Mouse (Mus musculus): ENCODE results near the gene Lgals9. TPM values are rescaled to one million over a fixed set of nuclear protein-coding genes. Genes with fewer than 3 reads are reported as not detected.

The Lgals9 gene
- total and polyA plus RNA-seq, 3 experiments: 160 to 287 (median 228) TPM

DNA sequence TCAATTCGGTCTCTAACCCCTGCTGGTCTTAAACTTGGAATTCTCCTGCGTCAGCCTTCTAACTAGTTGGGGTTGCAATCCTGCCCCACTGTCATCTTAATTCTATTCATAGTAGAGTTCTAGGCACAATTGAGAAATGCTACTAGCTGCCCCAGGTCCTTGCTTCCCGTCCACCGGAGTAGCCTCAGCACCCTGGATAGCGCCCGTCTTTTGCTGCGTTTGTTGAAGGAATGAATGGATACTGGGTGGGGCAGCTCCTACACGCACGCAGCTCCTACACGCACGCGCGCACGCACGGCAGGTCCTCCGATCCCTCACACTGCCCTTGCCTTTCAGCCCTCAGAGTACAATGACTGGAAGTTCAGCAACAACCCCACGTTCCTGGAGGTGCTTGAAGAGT, 32.3 kb downstream of the Lgals9 start:
- Histone ChIP-seq H3K36me3 (ENCODE audit: control insufficient read depth in 1 of 2, insufficient read depth in 2 of 2, low read length in 2 of 2) (no peaks in the 10 kb centered on the region), H3K79me2 (ENCODE audit: control insufficient read depth, insufficient read depth, low read length, poor library complexity) (no peaks in the 10 kb centered on the region), H3K27me3 (ENCODE audit: control insufficient read depth in 1 of 2, insufficient read depth in 2 of 2, low read length in 2 of 2) (peaks cover 15 to 21% of the 10 kb centered on the region in 2 experiments), H3K27ac (ENCODE audit: control insufficient read depth, low read depth, low read length) (no peak overlapping the region), H3K9ac (ENCODE audit: control insufficient read depth, low read depth, low read length, poor library complexity, severe bottlenecking) (no peak overlapping the region), H3K9me3 (replicated peaks; ENCODE audit: insufficient read depth, low read length) (no peaks in the 10 kb centered on the region), H3K4me3 (ENCODE audit: control insufficient read depth in 1 of 2, insufficient read depth in 1 of 2, low read depth in 2 of 2, low read length in 2 of 2) (no peak overlapping the region), H3K4me1 (ENCODE audit: control insufficient read depth in 1 of 2, insufficient read depth in 2 of 2, low read length in 2 of 2) (no peaks in the 10 kb centered on the region)
- no peak for TF ChIP-seq CHD1 (IDR thresholded peaks at IDR 0.05; ENCODE audit: low read depth, low read length)
- TF ChIP-seq SIN3A (IDR thresholded peaks at IDR 0.05; ENCODE audit: low read length): 0 out of 2 replicates have a peak, but pooled peaks have one; percentile 37
- peak; percentile 63 for DNase-seq (ENCODE audit: low read depth, low spot score)

DNA sequence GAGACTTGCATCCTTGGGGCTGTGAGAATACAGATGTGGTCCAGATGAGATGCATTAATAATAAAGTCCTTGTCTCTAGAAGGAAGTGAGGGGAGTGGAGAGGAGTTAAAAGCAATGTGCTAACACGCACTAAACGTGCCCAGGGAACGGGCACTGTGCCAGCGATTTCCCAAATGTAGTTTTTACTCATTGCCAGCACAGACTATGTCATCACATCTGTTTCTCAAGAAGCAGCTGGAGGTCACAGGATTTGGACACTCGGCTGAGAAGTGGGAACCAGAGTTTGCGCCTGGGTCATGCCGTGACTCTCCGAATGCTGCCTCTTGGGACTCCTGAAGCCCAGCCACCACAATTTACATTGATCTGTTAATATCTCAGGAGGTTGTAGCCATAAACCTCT, 34.4 kb downstream of the Lgals9 start:
- H3K9ac ChIP-seq (ENCODE audit: control insufficient read depth, low read depth, low read length, poor library complexity, severe bottlenecking): no peak overlapping the region
- no peaks in the 10 kb centered on the region for H3K4me1 ChIP-seq (ENCODE audit: control insufficient read depth in 1 of 2, insufficient read depth in 2 of 2, low read length in 2 of 2)
- no peaks in the 10 kb centered on the region for H3K36me3 ChIP-seq (ENCODE audit: control insufficient read depth in 1 of 2, insufficient read depth in 2 of 2, low read length in 2 of 2)
- no peak for DNase-seq (ENCODE audit: low read depth, low spot score)
- peaks cover 19 to 22% of the 10 kb centered on the region in 2 experiments for H3K27me3 ChIP-seq (ENCODE audit: control insufficient read depth in 1 of 2, insufficient read depth in 2 of 2, low read length in 2 of 2)
- H3K4me3 ChIP-seq (ENCODE audit: control insufficient read depth in 1 of 2, insufficient read depth in 1 of 2, low read depth in 2 of 2, low read length in 2 of 2): no peak overlapping the region
- no peaks in the 10 kb centered on the region for H3K79me2 ChIP-seq (ENCODE audit: control insufficient read depth, insufficient read depth, low read length, poor library complexity)
- H3K9me3 ChIP-seq (replicated peaks; ENCODE audit: insufficient read depth, low read length): no peaks in the 10 kb centered on the region
- no peak for TF ChIP-seq POLR2AphosphoS5 (IDR thresholded peaks at IDR 0.05; ENCODE audit: borderline replicate concordance, low read depth, low read length)
- no peak for TF ChIP-seq E2F4 (IDR thresholded peaks at IDR 0.05; ENCODE audit: borderline replicate concordance, low read depth, low read length)
- TF ChIP-seq CHD1 (IDR thresholded peaks at IDR 0.05; ENCODE audit: low read depth, low read length): no peak
- no peak for TF ChIP-seq JUND (IDR thresholded peaks at IDR 0.05; ENCODE audit: low read depth, low read length)
- H3K27ac ChIP-seq (ENCODE audit: control insufficient read depth, low read depth, low read length): no peak overlapping the region

DNA sequence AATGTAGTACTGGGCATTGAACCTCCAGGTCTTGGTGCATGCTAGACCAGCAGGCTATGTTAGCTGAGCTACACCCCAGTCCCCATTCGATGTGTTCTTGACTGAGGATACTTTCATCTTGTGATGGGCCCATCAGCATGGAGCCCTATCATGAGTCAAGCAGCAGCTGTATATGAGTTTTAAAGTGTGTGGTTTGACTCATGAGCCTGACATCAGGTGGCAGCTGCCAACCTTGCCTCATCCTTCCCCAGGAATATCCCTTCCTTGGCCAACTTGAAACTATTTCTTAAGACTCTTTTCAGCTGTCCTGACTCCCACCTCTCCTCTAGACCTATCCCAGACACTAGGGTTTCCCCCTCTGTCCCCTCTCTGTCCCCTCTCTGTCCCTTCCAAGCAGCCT, 41.7 kb downstream of the Lgals9 start:
- no peaks in the 10 kb centered on the region for H3K4me1 ChIP-seq (ENCODE audit: control insufficient read depth in 1 of 2, insufficient read depth in 2 of 2, low read length in 2 of 2)

DNA sequence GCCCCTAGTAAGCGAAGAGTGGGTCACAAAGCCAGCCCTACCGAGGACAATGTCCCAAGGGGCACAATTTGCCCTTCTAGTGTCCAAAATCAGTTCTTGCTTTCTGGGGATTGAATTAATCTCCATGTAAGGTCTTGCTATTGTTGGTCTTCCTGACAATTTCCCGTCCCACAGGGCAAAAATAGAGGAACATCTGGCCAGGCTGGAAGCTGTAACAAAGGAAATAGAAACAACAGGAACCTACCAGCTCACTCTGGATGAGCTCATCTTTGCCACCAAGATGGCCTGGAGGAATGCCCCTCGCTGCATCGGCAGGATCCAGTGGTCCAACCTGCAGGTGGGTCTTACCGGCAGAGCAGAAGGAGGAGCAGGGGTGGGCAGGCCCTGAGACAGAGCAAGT, 49.6 kb downstream of the Lgals9 start:
- no peaks in the 10 kb centered on the region for H3K9me3 ChIP-seq (replicated peaks; ENCODE audit: insufficient read depth, low read length)
- DNase-seq (ENCODE audit: low read depth, low spot score): no peak
- no peak for TF ChIP-seq NELFE (IDR thresholded peaks at IDR 0.05; ENCODE audit: low read depth, low read length)
- TF ChIP-seq MAZ (IDR thresholded peaks at IDR 0.05; ENCODE audit: low read depth, low read length): no peak
- TF ChIP-seq ZKSCAN1 (IDR thresholded peaks at IDR 0.05; ENCODE audit: low read depth, low read length): no peak
- no peak for TF ChIP-seq USF1 (IDR thresholded peaks at IDR 0.05; ENCODE audit: low read depth, low read length)
- TF ChIP-seq KAT2A (conservative IDR thresholded peaks at IDR 0.05; ENCODE audit: low read depth, low read length): no peak
- no peaks in the 10 kb centered on the region for H3K4me1 ChIP-seq (ENCODE audit: control insufficient read depth in 1 of 2, insufficient read depth in 2 of 2, low read length in 2 of 2)
- H3K4me3 ChIP-seq (ENCODE audit: control insufficient read depth in 1 of 2, insufficient read depth in 1 of 2, low read depth in 2 of 2, low read length in 2 of 2): no peak overlapping the region
- no peaks in the 10 kb centered on the region for H3K36me3 ChIP-seq (ENCODE audit: control insufficient read depth in 1 of 2, insufficient read depth in 2 of 2, low read length in 2 of 2)
- no peaks in the 10 kb centered on the region for H3K79me2 ChIP-seq (ENCODE audit: control insufficient read depth, insufficient read depth, low read length, poor library complexity)
- H3K9ac ChIP-seq (ENCODE audit: control insufficient read depth, low read depth, low read length, poor library complexity, severe bottlenecking): no peak overlapping the region
- no peak overlapping the region for H3K27ac ChIP-seq (ENCODE audit: control insufficient read depth, low read depth, low read length)
- peaks cover 22 to 50% of the 10 kb centered on the region in 2 experiments for H3K27me3 ChIP-seq (ENCODE audit: control insufficient read depth in 1 of 2, insufficient read depth in 2 of 2, low read length in 2 of 2)

More for the DNA sequence above, 41.7 kb downstream of the Lgals9 start:
- no peaks in the 10 kb centered on the region for H3K79me2 ChIP-seq (ENCODE audit: control insufficient read depth, insufficient read depth, low read length, poor library complexity)
- no peak overlapping the region for H3K9ac ChIP-seq (ENCODE audit: control insufficient read depth, low read depth, low read length, poor library complexity, severe bottlenecking)
- no peak overlapping the region for H3K4me3 ChIP-seq (ENCODE audit: control insufficient read depth in 1 of 2, insufficient read depth in 1 of 2, low read depth in 2 of 2, low read length in 2 of 2)
- no peaks in the 10 kb centered on the region for H3K36me3 ChIP-seq (ENCODE audit: control insufficient read depth in 1 of 2, insufficient read depth in 2 of 2, low read length in 2 of 2)
- no peak overlapping the region for H3K27ac ChIP-seq (ENCODE audit: control insufficient read depth, low read depth, low read length)
- H3K27me3 ChIP-seq (ENCODE audit: control insufficient read depth in 1 of 2, insufficient read depth in 2 of 2, low read length in 2 of 2): peaks cover 9 to 11% of the 10 kb centered on the region in 2 experiments; a peak in 3 of 4 replicates
- H3K9me3 ChIP-seq (replicated peaks; ENCODE audit: insufficient read depth, low read length): no peaks in the 10 kb centered on the region
- DNase-seq (ENCODE audit: low read depth, low spot score): no peak
- no peak for TF ChIP-seq USF2 (IDR thresholded peaks at IDR 0.05; ENCODE audit: borderline replicate concordance in 1 of 2, insufficient read depth in 1 of 2, low read depth in 1 of 2, low read length in 2 of 2)
- TF ChIP-seq SIN3A (IDR thresholded peaks at IDR 0.05; ENCODE audit: low read length): no peak
- TF ChIP-seq RAD21 (IDR thresholded peaks at IDR 0.05; ENCODE audit: low read depth, low read length): no peak
- TF ChIP-seq ZC3H11A (IDR thresholded peaks at IDR 0.05; ENCODE audit: low read depth, low read length): no peak
- no peak for TF ChIP-seq CHD1 (IDR thresholded peaks at IDR 0.05; ENCODE audit: low read depth, low read length)
